Mouse (Mus musculus) liver, postnatal 0 days (tissue): ENCODE data around the gene Gtpbp8.

ENCODE experiments used
- CTCF ChIP-seq: sonication (generic); IDR thresholded peaks from 2 replicates; pipeline ENCODE4 v1.5.1; 2016; ENCODE audit warnings: antibody characterized with exemption, low read depth
- EP300 ChIP-seq: IDR thresholded peaks from 2 replicates; pipeline ENCODE4 v1.6.1; 2016; ENCODE audit warnings: antibody characterized with exemption, low read depth, mild to moderate bottlenecking

- TF ChIP-seq CTCF: peak; percentile 42
- TF ChIP-seq EP300: no peak
These were observed 34.6 kb upstream of the Gtpbp8 start for GRCm38 (mm10) chr16:44780751-44781150.
